Mouse (Mus musculus): Measurements from ENCODE around the gene Fabp6. TPM values are rescaled to one million over a fixed set of nuclear protein-coding genes. Genes with fewer than 3 reads are reported as not detected.

Fabp6 gene
- polyA plus RNA-seq, 1 experiment: not detected

DNA sequence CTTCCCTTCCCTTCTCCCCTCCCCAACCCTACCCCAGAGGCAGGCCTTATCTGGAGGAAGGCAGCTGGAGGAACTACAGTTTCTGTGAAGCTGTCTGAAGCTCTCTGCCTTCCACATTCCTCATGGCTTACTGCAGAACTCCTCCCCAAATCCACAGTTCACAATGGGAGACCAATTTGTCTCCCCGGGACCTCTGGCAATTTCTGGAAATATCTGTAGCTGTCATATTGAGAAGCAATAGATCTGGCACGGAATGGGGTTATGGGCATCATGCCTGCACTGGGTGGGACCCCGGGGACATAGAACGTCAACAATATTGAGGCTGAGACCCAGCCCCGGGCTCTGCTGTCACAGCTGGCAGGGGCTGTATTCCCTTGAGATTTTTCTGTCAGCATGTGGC is 16.6 kb upstream of the Fabp6 start:
- 71% methylated on average over 5 of the region's 5 CpGs for WGBS
- no peak for DNase-seq (ENCODE audit: low read depth in 1 of 2, low spot score in 2 of 2)
- TF ChIP-seq POLR2A (IDR thresholded peaks at IDR 0.05; ENCODE audit: low read depth, low read length) (no peak), CTCF (IDR thresholded peaks at IDR 0.05; ENCODE audit: extremely low read depth, insufficient read depth, insufficient read length, insufficient replicate concordance) (no peak)
- Histone ChIP-seq H3K4me1 (ENCODE audit: control insufficient read depth, insufficient read depth, insufficient read length) (no peaks in the 10 kb centered on the region), H3K27me3 (ENCODE audit: control insufficient read depth, insufficient read depth, low read length) (no peaks in the 10 kb centered on the region), H3K36me3 (ENCODE audit: control insufficient read depth, insufficient read depth, low read length) (no peaks in the 10 kb centered on the region), H3K4me3 (ENCODE audit: extremely low read depth, insufficient read depth, insufficient read length) (no peak overlapping the region), H3K27ac (ENCODE audit: insufficient read depth, low read length) (no peak overlapping the region)

DNA sequence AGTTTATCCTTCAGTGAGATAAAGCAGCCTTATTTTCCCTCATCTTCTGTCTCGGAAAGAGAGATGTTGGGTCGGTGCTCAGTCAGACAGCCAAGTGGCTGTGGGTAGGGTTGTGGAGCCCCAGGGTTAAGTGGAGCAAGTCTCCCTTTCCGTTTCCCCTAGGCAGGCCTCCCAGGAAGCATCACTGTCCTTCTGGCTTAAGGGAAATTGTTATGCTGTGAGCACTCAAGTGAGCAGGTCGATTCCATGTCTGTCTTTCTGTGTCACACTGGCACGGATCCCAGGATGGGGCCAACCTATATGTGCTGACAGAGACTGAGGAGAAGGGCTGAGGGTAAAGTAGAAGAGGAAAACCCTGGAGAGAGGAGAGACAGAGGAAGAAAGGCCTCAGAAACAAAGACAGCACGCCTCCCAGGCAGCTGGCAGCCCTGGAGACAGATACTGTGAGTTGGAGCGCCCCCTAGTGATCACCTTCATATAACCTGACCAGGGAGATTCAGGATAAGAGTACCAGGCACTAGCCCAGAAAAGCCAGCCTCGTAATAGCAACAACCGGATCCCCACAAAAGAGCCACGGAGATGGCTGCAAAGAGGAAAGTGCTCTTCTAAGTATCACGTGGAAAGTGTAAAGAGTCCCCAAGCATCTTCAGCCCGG is 11.6 kb upstream of the Fabp6 start:
- Histone ChIP-seq H3K4me1 (ENCODE audit: control insufficient read depth, insufficient read depth, insufficient read length) (no peaks in the 10 kb centered on the region), H3K27ac (ENCODE audit: insufficient read depth, low read length) (no peak overlapping the region), H3K4me3 (ENCODE audit: extremely low read depth, insufficient read depth, insufficient read length) (no peak overlapping the region), H3K27me3 (ENCODE audit: control insufficient read depth, insufficient read depth, low read length) (no peaks in the 10 kb centered on the region), H3K36me3 (ENCODE audit: control insufficient read depth, insufficient read depth, low read length) (no peaks in the 10 kb centered on the region)
- TF ChIP-seq POLR2A (IDR thresholded peaks at IDR 0.05; ENCODE audit: low read depth, low read length) (no peak), CTCF (IDR thresholded peaks at IDR 0.05; ENCODE audit: extremely low read depth, insufficient read depth, insufficient read length, insufficient replicate concordance) (peak; percentile 52; the same call in 1 of the 2 replicates)
- DNase-seq (ENCODE audit: low read depth in 1 of 2, low spot score in 2 of 2): peak; percentile 8 to 51
- WGBS: 40% methylated on average over 12 of the region's 12 CpGs

DNA sequence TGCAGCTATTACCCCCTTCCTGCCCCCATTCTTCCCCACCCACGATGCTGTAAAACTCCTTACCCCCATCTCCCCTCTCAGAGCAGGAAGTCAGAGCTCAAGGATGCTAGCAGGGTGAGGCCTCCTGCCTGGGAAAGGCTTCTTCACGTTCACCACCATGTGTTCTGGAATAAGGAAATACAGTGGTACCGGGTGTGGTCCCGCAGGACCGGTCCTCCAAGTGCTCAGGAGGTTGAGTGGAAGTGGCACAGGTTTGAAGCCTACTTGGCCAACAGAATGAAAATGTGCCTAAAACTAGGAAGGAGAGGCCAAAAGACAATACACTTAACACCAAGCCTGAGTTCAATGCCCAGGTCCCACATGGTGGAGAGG is 9.3 kb upstream of the Fabp6 start:
- 79% methylated on average over 5 of the region's 5 CpGs for WGBS
- no peak overlapping the region for H3K27ac ChIP-seq (ENCODE audit: insufficient read depth, low read length)
- no peaks in the 10 kb centered on the region for H3K36me3 ChIP-seq (ENCODE audit: control insufficient read depth, insufficient read depth, low read length)
- no peaks in the 10 kb centered on the region for H3K4me1 ChIP-seq (ENCODE audit: control insufficient read depth, insufficient read depth, insufficient read length)
- no peak overlapping the region for H3K4me3 ChIP-seq (ENCODE audit: extremely low read depth, insufficient read depth, insufficient read length)
- no peak for DNase-seq (ENCODE audit: low read depth in 1 of 2, low spot score in 2 of 2)
- H3K27me3 ChIP-seq (ENCODE audit: control insufficient read depth, insufficient read depth, low read length): no peaks in the 10 kb centered on the region
- no peak for TF ChIP-seq CTCF (IDR thresholded peaks at IDR 0.05; ENCODE audit: extremely low read depth, insufficient read depth, insufficient read length, insufficient replicate concordance)
- no peak for TF ChIP-seq POLR2A (IDR thresholded peaks at IDR 0.05; ENCODE audit: low read depth, low read length)

DNA sequence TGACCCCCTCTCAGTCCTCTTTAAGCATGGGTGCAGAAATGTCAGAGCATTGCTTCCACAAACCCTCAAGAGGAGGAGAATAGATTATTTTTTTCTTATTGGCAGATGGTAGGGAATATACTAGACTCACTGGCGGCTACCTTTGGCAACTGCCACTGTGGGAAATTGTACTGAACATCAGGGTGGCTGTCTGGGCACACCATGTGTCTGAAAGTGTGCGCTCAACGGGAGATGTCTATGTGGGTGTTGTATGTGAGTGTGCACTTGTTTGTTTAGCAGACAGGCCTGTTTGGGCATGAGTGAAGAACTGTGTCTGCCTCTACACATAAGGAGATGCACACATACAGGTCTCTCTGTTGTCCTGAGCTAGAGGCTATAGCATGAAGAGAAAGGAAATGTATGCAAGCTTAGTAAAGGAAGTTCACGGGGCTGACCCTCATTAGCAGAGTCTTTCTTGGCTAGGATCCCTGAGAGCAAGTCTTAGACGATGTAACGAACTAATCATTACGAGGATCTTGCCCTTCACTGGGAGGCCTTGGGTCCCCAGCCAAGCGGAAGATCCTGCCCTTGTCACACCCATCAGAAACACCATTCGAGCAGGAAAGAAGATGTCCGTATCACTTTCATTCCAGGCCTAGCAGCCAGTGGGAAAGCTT is 8.8 kb upstream of the Fabp6 start:
- Histone ChIP-seq H3K36me3 (ENCODE audit: control insufficient read depth, insufficient read depth, low read length) (no peaks in the 10 kb centered on the region), H3K4me3 (ENCODE audit: extremely low read depth, insufficient read depth, insufficient read length) (no peak overlapping the region), H3K27me3 (ENCODE audit: control insufficient read depth, insufficient read depth, low read length) (no peaks in the 10 kb centered on the region), H3K4me1 (ENCODE audit: control insufficient read depth, insufficient read depth, insufficient read length) (no peaks in the 10 kb centered on the region), H3K27ac (ENCODE audit: insufficient read depth, low read length) (no peak overlapping the region)
- DNase-seq (ENCODE audit: low read depth in 1 of 2, low spot score in 2 of 2): no peak
- TF ChIP-seq POLR2A (IDR thresholded peaks at IDR 0.05; ENCODE audit: low read depth, low read length): no peak
- TF ChIP-seq CTCF (IDR thresholded peaks at IDR 0.05; ENCODE audit: extremely low read depth, insufficient read depth, insufficient read length, insufficient replicate concordance): no peak
- 86% methylated on average over 10 of the region's 10 CpGs for WGBS

DNA sequence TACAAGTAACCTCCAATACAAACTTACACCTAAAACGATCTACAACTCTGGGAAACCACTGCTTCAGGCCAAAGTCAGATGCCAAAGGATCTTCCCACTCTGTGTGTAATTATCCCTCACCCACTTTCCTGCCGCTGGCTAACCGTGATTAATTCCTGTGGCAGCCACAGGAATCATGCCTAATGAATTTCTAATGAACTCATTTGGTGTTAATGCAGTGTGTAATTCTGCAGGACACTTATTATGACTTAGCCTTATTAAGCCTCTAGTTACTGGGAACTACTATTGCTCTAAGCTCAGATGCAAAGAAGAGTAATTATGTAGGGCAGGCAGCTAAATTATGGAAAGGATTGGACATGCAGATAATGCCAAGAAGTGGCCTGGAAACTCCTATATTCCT is 7.1 kb upstream of the Fabp6 start:
- TF ChIP-seq POLR2A (IDR thresholded peaks at IDR 0.05; ENCODE audit: low read depth, low read length) (no peak), CTCF (IDR thresholded peaks at IDR 0.05; ENCODE audit: extremely low read depth, insufficient read depth, insufficient read length, insufficient replicate concordance) (no peak)
- DNase-seq (ENCODE audit: low read depth in 1 of 2, low spot score in 2 of 2): no peak
- H3K27me3 ChIP-seq (ENCODE audit: control insufficient read depth, insufficient read depth, low read length): no peaks in the 10 kb centered on the region
- 87% methylated on average over 3 of the region's 3 CpGs for WGBS
- H3K4me1 ChIP-seq (ENCODE audit: control insufficient read depth, insufficient read depth, insufficient read length): no peaks in the 10 kb centered on the region
- no peak overlapping the region for H3K4me3 ChIP-seq (ENCODE audit: extremely low read depth, insufficient read depth, insufficient read length)
- no peak overlapping the region for H3K27ac ChIP-seq (ENCODE audit: insufficient read depth, low read length)
- H3K36me3 ChIP-seq (ENCODE audit: control insufficient read depth, insufficient read depth, low read length): no peaks in the 10 kb centered on the region

DNA sequence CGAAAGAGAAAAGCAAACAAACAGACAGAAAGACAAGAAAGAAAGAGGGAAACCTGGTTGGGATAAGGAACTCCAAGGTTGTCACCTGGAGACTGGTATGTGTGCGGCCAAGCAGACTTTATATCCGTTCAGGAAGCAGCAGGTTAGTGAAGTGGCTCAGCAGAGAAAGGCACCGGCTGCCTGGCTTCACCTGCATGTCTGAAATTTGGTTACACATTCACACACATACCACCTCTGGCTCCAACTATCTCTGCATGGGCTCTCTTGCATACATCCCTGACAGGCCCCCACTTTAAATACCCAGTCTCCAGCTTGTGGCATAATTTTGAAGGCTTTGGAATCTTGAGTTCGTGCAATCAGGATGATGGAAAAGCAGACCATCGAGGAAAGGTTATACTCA is 4.5 kb upstream of the Fabp6 start:
- H3K36me3 ChIP-seq (ENCODE audit: control insufficient read depth, insufficient read depth, low read length): no peaks in the 10 kb centered on the region
- no peak for DNase-seq (ENCODE audit: low read depth in 1 of 2, low spot score in 2 of 2)
- no peaks in the 10 kb centered on the region for H3K4me1 ChIP-seq (ENCODE audit: control insufficient read depth, insufficient read depth, insufficient read length)
- TF ChIP-seq CTCF (IDR thresholded peaks at IDR 0.05; ENCODE audit: extremely low read depth, insufficient read depth, insufficient read length, insufficient replicate concordance): no peak
- TF ChIP-seq POLR2A (IDR thresholded peaks at IDR 0.05; ENCODE audit: low read depth, low read length): no peak
- no peak overlapping the region for H3K4me3 ChIP-seq (ENCODE audit: extremely low read depth, insufficient read depth, insufficient read length)
- no peak overlapping the region for H3K27ac ChIP-seq (ENCODE audit: insufficient read depth, low read length)
- WGBS: 88% methylated on average over 6 of the region's 6 CpGs
- no peaks in the 10 kb centered on the region for H3K27me3 ChIP-seq (ENCODE audit: control insufficient read depth, insufficient read depth, low read length)

DNA sequence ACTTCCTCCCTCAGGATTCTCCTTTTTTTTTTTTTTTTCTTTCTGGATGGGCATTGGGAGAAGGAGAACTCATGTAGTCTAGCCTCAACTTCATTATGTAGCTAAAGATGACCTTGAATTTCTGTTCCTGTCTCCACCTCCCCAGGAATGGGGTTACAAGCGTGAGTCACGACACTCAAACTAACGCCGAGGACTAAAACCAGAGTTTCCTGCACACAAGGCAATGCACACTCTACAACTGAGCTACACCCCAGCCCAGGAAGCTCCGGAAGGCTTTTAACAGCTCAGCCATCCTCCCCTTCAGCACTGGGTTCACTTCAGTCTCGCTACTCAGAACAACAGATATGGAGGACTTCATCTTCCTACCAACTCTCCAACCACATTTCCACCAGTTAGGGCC is 3.6 kb upstream of the Fabp6 start:
- TF ChIP-seq POLR2A (IDR thresholded peaks at IDR 0.05; ENCODE audit: low read depth, low read length): no peak
- no peak for TF ChIP-seq CTCF (IDR thresholded peaks at IDR 0.05; ENCODE audit: extremely low read depth, insufficient read depth, insufficient read length, insufficient replicate concordance)
- Histone ChIP-seq H3K36me3 (ENCODE audit: control insufficient read depth, insufficient read depth, low read length) (no peaks in the 10 kb centered on the region), H3K27me3 (ENCODE audit: control insufficient read depth, insufficient read depth, low read length) (no peaks in the 10 kb centered on the region), H3K27ac (ENCODE audit: insufficient read depth, low read length) (no peak overlapping the region), H3K4me1 (ENCODE audit: control insufficient read depth, insufficient read depth, insufficient read length) (no peaks in the 10 kb centered on the region), H3K4me3 (ENCODE audit: extremely low read depth, insufficient read depth, insufficient read length) (no peak overlapping the region)
- WGBS: 74% methylated on average over 6 of the region's 6 CpGs
- no peak for DNase-seq (ENCODE audit: low read depth in 1 of 2, low spot score in 2 of 2)

Measured in spleen, adult 2 months (tissue).